Mouse (Mus musculus): Measurements from ENCODE around the gene Gba2.
A peak's percentile ranks its signal among the peaks of the same experiment; 100 is the strongest.

Gene Gba2

DNA sequence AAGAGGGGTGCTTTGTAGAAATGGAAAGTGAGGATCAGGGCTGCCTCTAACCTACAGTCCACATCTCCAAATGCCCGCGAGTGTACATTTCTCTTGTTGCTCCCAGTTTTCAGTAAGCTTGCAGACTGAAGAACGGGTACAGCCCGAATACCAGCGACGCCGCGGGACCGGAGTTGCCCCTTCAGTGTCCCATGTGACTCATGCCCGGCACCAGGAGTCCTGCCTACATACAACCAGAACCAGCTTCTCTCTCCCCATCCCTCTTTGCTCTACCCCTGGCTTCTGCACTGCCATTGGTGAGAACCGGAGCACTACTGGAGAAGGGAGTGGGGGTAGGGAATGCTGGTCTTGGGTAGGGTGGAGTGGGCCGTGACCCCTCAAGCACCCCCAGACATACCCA lies 2.7 kb upstream of the Gba2 start:
- DNase-seq (ENCODE audit: low spot score in 2 of 2) = no peak

DNA sequence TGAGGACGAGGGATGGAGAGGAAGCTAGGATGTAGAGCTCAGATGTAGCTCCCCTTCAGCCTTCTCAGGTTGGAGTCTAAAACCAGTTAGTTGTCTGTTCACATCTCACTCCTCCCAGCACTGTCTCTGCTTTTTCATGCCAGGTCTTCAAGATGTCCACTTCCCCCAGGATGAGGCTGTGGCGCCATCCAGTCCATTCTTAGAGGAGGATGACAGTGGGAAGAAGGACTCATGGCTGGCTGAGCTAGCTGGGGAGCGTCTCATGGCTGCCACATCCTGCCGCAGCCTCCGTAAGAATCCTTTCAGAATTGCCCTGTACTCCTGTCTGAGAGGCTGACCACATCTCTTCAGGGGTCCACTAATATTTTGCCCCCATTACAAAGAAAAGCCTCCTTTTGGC lies 2.0 kb upstream of the Gba2 start:
- no peak for DNase-seq (ENCODE audit: low spot score in 2 of 2)

GRCm38 (mm10) chr4:43579731-43580130 lies 1.1 kb upstream of the Gba2 start:
- no peak for DNase-seq (ENCODE audit: low spot score in 2 of 2)

GRCm38 (mm10) chr4:43579256-43579655 lies 583 bp upstream of the Gba2 start:
- DNase-seq (ENCODE audit: low spot score in 2 of 2) = no peak

DNA sequence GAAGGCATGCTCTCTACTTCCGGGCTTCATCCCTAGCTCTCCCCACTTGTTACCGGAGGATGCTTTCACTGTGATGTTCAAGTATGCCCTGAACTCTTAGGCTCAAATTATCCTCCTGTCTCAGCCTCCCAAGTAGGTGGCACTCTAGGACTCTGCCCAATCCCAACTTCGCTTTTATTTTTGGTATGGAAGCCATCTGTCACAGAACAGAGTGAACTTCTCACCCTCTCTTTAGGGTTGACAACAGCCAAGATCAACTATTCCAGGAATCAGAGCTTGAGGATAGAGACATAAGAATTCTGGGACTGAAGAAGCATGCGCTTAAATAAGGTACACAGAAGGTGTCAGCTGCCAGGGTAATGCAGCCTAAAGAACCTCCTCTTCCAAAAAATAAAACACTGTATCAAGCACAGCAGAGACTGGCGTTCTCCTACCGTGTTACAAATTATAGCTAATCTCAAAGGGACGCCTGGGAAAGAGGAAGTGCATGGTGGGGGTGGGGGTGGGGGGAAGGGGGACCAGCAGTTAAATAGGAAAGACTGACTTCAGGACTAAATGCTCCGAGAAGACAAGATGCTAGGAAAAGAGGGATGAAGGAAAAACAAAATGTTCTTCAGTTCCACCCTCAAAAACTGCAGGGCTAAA lies 1.3 kb downstream of the Gba2 start:
- no peak for DNase-seq (ENCODE audit: low spot score in 2 of 2)

- no peak for DNase-seq (ENCODE audit: low spot score in 2 of 2)
Observed at GRCm38 (mm10) chr4:43575356-43575755, 3.3 kb downstream of the Gba2 start.

GRCm38 (mm10) chr4:43573561-43573960 lies 5.1 kb downstream of the Gba2 start:
- DNase-seq (ENCODE audit: low spot score in 2 of 2) = no peak

- DNase-seq (ENCODE audit: low spot score in 2 of 2) = no peak
Observed at GRCm38 (mm10) chr4:43571395-43572045, 7.2 kb downstream of the Gba2 start.

GRCm38 (mm10) chr4:43567140-43567539 lies 11.5 kb downstream of the Gba2 start:
- no peak for DNase-seq (ENCODE audit: low spot score in 2 of 2)

GRCm38 (mm10) chr4:43564231-43564630 lies 14.4 kb downstream of the Gba2 start:
- DNase-seq (ENCODE audit: low spot score in 2 of 2) = no peak

DNA sequence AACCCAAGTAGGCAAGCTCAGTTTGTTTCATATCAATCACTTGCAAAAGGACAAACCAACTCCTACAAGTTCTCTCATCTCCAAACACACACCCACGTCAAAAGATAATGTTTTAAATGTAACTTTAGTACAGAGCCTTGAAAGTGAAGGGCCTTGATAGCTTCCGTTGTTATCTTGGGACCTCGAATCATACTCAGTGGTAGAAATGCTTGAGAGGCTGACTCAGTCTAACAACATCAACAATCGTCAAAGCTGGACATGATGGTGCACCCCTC lies 15.1 kb downstream of the Gba2 start:
- no peak for DNase-seq (ENCODE audit: low spot score in 2 of 2)

DNA sequence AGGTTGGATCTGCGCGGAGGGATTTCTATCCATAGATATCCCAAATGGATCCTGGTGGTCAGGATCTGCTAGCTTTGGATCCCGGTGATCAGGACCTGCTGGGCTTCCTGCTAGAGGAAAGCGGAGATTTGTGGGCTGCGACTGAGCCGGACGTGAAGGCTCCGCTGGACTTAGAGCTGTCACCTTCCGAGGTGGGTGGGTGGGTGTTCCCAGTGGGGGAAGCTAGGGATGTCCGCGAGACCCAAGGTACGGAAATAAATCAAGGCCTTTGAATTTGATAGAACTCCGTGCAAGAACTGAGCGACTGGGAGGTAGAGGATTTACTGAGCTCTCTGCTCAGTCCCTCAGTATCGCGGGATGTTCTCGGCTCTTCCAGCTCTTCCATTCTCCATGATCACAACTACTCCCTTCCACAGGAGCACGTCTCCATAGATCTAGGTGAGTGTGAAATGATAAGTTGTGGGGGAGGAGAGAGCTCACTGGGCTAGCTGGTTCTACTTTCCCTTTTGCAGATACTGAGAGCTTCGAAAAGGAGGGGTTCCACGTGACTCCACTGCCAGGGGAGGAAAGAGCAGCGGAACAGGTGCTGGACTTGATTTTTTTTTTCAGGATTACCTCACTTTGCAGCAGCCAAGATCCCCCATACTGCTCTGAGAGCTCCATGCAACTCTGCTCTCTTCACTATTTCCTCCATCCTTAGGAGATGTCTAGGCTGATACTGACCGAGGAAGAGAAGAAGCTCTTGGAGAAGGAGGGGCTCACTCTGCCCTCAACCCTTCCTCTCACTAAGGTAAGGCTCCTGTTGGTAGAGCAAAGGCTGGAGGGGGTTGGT lies 15.7 kb downstream of the Gba2 start:
- no peak for DNase-seq (ENCODE audit: low spot score in 2 of 2)

DNA sequence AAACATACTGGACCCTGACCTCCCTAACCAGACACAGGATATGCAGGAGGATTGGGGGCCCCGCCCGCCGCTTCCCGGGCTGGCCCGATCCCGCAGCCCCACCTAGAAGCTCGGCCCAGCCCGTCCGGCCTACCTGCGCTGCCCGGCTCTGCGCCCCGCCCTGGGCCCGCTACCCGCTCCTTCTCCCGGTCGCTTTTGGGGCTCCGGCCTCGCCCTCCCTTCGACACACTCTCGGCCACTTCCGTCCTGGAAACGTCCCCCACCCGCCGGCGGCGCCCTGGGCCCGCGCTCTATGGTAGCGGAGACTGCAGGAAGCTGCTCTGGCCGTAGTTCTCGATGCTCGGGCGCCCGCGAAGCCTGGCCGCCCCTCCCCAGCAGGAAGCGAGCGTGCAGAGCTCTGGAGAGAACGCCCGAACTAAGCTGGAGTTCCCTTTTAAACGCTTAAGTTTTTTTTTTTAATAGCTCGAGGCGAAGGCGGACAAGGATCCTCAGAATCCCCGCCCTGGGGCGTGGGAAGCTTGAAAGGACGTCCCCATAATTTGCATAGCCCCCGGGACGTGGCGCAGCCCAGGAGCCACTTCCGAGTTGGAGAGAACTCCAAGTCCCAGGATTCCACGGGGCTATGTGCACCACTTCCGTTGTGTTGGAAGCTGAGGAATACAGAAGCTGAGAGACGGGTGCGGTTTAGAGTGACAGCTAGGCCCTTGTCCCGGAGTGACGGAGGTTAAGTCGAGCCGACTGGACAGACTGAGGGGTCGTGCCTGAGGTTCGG lies 16.5 kb downstream of the Gba2 start, which contains the start of the genes Creb3 and Tln1:
TSS of gene Creb3 (plus strand) at position 336 of the 772 bp plus-strand sequence.
TSS of gene Tln1 (minus strand) at position 695 of the 772 bp plus-strand sequence.
- peak; percentile 89 to 93 for DNase-seq (ENCODE audit: low spot score in 2 of 2)

GRCm38 (mm10) chr4:43561436-43561996 lies 17.2 kb downstream of the Gba2 start:
- DNase-seq (ENCODE audit: low spot score in 2 of 2) = no peak

- DNase-seq (ENCODE audit: low spot score in 2 of 2) = peak in 1 of 2 experiments; percentile 57
Observed at GRCm38 (mm10) chr4:43560976-43561375, 17.7 kb downstream of the Gba2 start.

DNA sequence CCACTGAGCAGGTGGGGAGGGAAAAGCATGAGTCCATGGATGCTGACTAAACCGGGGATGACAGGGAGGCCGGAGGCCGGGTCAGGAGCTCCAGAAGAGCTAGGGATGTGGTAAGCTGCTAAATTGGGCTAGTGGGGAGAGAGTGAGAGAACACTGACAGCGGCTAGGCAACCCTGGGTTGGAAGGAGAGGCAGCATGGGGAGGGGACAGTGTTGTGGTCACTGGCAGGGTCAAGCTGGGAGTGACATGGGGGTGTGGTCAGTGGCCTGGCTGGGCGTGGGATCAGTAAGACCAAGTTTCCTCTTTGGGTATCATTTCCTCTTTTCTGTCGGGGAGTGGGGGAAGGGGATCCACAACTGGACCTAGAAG lies 18.4 kb downstream of the Gba2 start:
- peak; percentile 58 for DNase-seq (ENCODE audit: low spot score in 2 of 2)

DNA sequence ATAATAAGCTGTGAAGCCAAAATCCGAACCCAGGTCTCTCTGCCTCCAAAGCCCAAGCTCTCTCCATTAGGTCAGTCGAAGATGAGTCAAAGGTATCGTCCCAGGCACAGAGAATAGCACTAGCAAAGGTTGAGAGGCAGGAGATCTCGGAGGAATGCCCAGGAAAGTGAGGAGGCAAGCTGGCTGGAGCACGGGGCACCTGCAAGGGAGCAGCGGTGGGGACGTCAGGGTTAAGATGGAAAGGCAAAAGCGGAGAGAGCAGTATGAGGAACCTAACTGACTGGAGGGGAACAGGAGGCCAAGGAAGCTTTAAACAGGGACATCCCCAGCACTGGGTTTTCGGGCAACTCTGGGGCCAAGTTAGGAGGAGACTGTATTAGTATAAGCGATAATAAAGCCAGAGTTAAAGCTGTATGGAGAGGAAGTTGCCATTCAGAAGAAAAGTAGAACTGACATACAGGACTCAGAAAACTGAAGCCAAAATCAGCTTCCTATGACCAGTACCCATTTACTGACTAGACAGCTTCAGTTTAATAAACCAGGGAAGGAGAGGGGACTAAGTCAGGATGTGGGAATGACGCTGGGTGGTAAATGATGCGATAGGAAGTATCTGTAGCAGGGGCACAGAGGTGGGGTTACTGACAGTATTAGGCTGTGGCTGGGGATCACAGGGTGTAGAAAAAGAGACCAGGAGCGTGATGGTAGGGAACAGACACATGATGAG lies 19.0 kb downstream of the Gba2 start:
- DNase-seq (ENCODE audit: low spot score in 2 of 2) = peak; percentile 36 to 48

- DNase-seq (ENCODE audit: low spot score in 2 of 2) = peak; percentile 50 to 81
Observed at GRCm38 (mm10) chr4:43558631-43559356, 19.9 kb downstream of the Gba2 start.

- DNase-seq (ENCODE audit: low spot score in 2 of 2) = peak in 1 of 2 experiments; percentile 18
Observed at GRCm38 (mm10) chr4:43558028-43558630, 20.5 kb downstream of the Gba2 start.

DNA sequence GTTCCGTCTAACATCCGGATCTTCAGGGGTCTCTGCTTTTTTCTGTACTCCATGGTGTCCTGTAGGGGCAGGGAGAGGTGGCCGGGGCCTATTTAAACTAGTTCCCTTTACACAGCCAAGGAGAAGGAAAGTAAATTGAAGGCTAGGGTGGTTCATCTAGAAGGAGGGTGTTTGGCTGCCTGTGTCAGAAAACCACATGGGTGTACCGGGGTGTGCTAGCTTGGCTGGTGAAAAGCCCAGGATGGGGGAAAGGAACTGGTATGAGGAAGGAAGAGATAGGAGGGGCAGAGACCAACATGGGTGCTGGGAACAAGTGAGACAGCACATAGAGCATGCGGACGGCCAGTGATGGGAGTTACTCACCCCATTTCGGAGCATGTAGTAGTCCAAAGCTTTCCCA lies 22.7 kb downstream of the Gba2 start:
- no peak for DNase-seq (ENCODE audit: low spot score in 2 of 2)
